Mouse (Mus musculus) liver, embryonic 11.5 days (tissue): ENCODE measurements around the gene Bpgm. TPM values are rescaled to one million over a fixed set of nuclear protein-coding genes. Genes with fewer than 3 reads are reported as not detected.

Experiments
- ATAC-seq: fragments of 200-750 bp; cut with Nextera tagmentation; replicated peaks from 2 replicates; pipeline ENCODE4 v1.8.0; 2017; ENCODE audit warnings: moderate number of reproducible peaks, mild to moderate bottlenecking, moderate TSS enrichment, moderate library complexity; ENCODE audit not compliant: low FRiP score
- DNase-seq: peaks from one replicate; pipeline ENCODE4 v3.0.0-alpha.2; 2017; ENCODE audit warnings: low spot score
- H3K27ac ChIP-seq: fragments of 300-500 bp; sonication (generic); 2 replicates; pipeline ENCODE4 v1.5.1; 2014; ENCODE audit warnings: mild to moderate bottlenecking, low read depth, low read length, control low read depth
- H3K27me3 ChIP-seq: fragments of 300-500 bp; sonication (generic); replicated peaks from 2 replicates; pipeline ENCODE4 v1.6.1; 2014; ENCODE audit warnings: low read length, mixed read lengths; ENCODE audit not compliant: control insufficient read depth, insufficient read depth
- H3K36me3 ChIP-seq: fragments of 300-500 bp; sonication (generic); 2 replicates; pipeline ENCODE4 v1.6.1; 2014; ENCODE audit warnings: mild to moderate bottlenecking, low read length, moderate library complexity, mixed read lengths; ENCODE audit not compliant: control insufficient read depth, insufficient read depth
- H3K4me1 ChIP-seq: fragments of 300-500 bp; sonication (generic); replicated peaks from 2 replicates; pipeline ENCODE4 v1.6.1; 2014; ENCODE audit warnings: low read length, mixed read lengths; ENCODE audit not compliant: control insufficient read depth, insufficient read depth
- H3K4me2 ChIP-seq: fragments of 300-500 bp; sonication (generic); 2 replicates; pipeline ENCODE4 v1.6.1; 2014; ENCODE audit warnings: mild to moderate bottlenecking, control low read depth, moderate library complexity
- H3K4me3 ChIP-seq: fragments of 300-500 bp; sonication (generic); 2 replicates; pipeline ENCODE4 v1.5.1; 2014; ENCODE audit warnings: low read depth, low read length, control low read depth
- H3K9ac ChIP-seq: fragments of 300-500 bp; sonication (generic); 2 replicates; pipeline ENCODE4 v1.6.1; 2014; ENCODE audit warnings: low read depth, low read length, control low read depth
- H3K9me3 ChIP-seq: fragments of 300-500 bp; sonication (generic); 2 replicates; pipeline ENCODE4 v1.6.1; 2016; ENCODE audit warnings: low read length, inconsistent platforms, mixed read lengths; ENCODE audit not compliant: control insufficient read depth
- WGBS: fragments of 180-500 bp; shearing (Covaris S2); extraction: QIAGEN DNeasy Blood & Tissue Kit; methylation state at CpG from one replicate; pipeline ENCODE4 v1.1.7; 2014; 5-methylcytosine and 5-hydroxymethylcytosine counted together
- polyA plus RNA-seq: library from polyadenylated mRNA; unstranded; fragments of >200 nt; fragmentation: Nextera tagmentation; extraction: Ambion mirVana; gene quantifications from 2 replicates; pipeline ENCODE4 v1.2.1, GENCODE M21; 2014

Bpgm gene
- polyA plus RNA-seq, 1 experiment from 2014 or later: 38.1 TPM

DNA sequence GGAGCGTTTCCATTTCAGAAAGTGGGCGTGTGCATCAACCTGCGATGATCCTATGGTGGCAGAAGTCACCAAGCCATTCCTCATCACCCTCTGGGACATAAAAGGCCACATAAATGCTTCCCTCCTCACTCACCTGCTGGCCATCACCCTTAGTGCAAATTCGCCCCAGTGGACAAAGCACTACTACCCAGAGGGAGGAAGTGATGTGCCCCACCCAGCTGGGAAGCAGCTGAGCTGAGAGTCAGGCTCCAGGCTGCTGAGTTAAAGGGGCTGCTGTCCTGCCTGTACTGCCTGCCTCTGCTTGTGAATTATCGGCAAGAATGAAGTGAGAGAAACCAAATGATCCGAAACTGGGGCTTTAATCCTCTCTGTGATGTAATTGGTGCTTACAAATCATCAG, 49.9 kb downstream of the Bpgm start:
- WGBS: 51% methylated on average over 6 of the region's 6 CpGs
- no peak for DNase-seq
- H3K36me3 ChIP-seq: no peaks in the 10 kb centered on the region
- H3K9ac ChIP-seq: no peak overlapping the region
- peak overlapping the region; percentile 30; the same call in 1 of the 2 replicates for H3K27ac ChIP-seq
- H3K4me1 ChIP-seq: peaks cover 32% of the 10 kb centered on the region
- H3K4me3 ChIP-seq: no peak overlapping the region
- no peaks in the 10 kb centered on the region for H3K9me3 ChIP-seq
- H3K27me3 ChIP-seq: no peaks in the 10 kb centered on the region
- peak; percentile 66 for ATAC-seq
- H3K4me2 ChIP-seq: no peak overlapping the region

DNA sequence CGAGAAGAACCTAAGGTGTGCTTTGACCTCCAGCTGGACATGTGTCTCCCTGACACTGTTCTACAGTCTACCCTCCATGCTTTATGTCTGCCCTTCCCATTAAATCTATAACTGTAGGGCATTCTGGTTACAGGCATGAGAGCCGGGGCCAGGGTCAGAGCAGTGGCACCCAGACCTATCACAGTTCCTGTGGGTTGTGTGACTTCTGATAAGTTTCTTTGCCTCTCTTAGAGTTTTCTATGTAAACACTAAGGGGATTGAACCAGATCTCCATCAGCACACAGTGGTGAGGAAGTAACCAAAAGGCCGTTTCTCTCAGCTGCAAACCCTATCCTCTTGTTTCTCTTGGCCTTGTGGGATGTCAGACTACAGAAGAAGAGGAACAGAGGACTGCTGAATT, 50.4 kb downstream of the Bpgm start:
- ATAC-seq (peak; percentile 56), DNase-seq (no peak)
- Histone ChIP-seq H3K27me3 (no peaks in the 10 kb centered on the region), H3K9ac (no peak overlapping the region), H3K9me3 (no peaks in the 10 kb centered on the region), H3K4me1 (peaks cover 32% of the 10 kb centered on the region), H3K4me3 (no peak overlapping the region), H3K27ac (peak overlapping the region; percentile 30; the same call in 1 of the 2 replicates), H3K36me3 (no peaks in the 10 kb centered on the region), H3K4me2 (no peak overlapping the region)
- 41% methylated on average over 3 of the region's 3 CpGs for WGBS

GRCm38 (mm10) chr6:34528131-34528530, 52.1 kb downstream of the Bpgm start:
- Histone ChIP-seq H3K4me1 (peaks cover 32% of the 10 kb centered on the region), H3K4me3 (no peak overlapping the region), H3K9ac (no peak overlapping the region), H3K36me3 (no peaks in the 10 kb centered on the region), H3K9me3 (no peaks in the 10 kb centered on the region), H3K4me2 (no peak overlapping the region), H3K27me3 (no peaks in the 10 kb centered on the region), H3K27ac (no peak overlapping the region)
- DNase-seq (no peak), ATAC-seq (no peak)
- WGBS: 58% methylated on average over 2 of the region's 2 CpGs

GRCm38 (mm10) chr6:34529992-34530391, 54.0 kb downstream of the Bpgm start:
- DNase-seq (no peak), ATAC-seq (no peak)
- Histone ChIP-seq H3K4me2 (no peak overlapping the region), H3K27ac (no peak overlapping the region), H3K27me3 (no peaks in the 10 kb centered on the region), H3K4me1 (peaks cover 31% of the 10 kb centered on the region), H3K4me3 (no peak overlapping the region), H3K9me3 (no peaks in the 10 kb centered on the region), H3K9ac (no peak overlapping the region), H3K36me3 (no peaks in the 10 kb centered on the region)
- WGBS: 84% methylated on average over 3 of the region's 3 CpGs

DNA sequence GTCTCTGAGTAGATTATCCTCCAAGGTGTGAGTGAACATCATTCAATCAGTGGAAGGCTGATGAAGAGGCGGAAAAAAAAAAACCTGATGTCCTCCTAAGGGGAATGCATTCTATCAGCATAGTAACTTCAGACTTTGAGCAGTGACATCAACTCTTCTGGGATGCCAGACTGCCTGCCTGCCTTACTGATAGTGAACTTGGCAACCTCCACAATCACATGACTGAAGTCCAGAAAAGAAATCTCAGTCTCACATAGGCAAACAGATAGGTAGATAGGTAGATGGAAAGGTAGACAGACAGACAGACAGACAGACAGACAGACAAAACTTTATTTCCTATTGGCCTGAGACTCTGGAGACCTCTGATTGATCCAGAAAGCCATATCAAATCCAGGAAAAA, 57.0 kb downstream of the Bpgm start:
- WGBS: 91% methylated on average over 1 of the region's 1 CpGs
- Histone ChIP-seq H3K4me2 (no peak overlapping the region), H3K4me3 (no peak overlapping the region), H3K9ac (no peak overlapping the region), H3K27ac (no peak overlapping the region), H3K36me3 (no peaks in the 10 kb centered on the region), H3K27me3 (no peaks in the 10 kb centered on the region), H3K4me1 (peaks cover 5% of the 10 kb centered on the region), H3K9me3 (no peaks in the 10 kb centered on the region)
- ATAC-seq (no peak), DNase-seq (no peak)

- Histone ChIP-seq H3K4me3 (no peak overlapping the region), H3K27ac (no peak overlapping the region), H3K27me3 (no peaks in the 10 kb centered on the region), H3K4me2 (no peak overlapping the region), H3K9ac (no peak overlapping the region), H3K4me1 (no peaks in the 10 kb centered on the region), H3K36me3 (no peaks in the 10 kb centered on the region), H3K9me3 (no peaks in the 10 kb centered on the region)
- WGBS: 52% methylated on average over 5 of the region's 5 CpGs
- ATAC-seq (no peak), DNase-seq (no peak)
Measured at GRCm38 (mm10) chr6:34533896-34534295, 57.9 kb downstream of the Bpgm start.

- H3K4me3 ChIP-seq: no peak overlapping the region
- WGBS: 77% methylated on average over 4 of the region's 4 CpGs
- no peak overlapping the region for H3K27ac ChIP-seq
Measured at GRCm38 (mm10) chr6:34542866-34543265, 66.9 kb downstream of the Bpgm start.

GRCm38 (mm10) chr6:34543303-34544206, 67.5 kb downstream of the Bpgm start:
- no peaks in the 10 kb centered on the region for H3K27me3 ChIP-seq
- H3K9me3 ChIP-seq: no peaks in the 10 kb centered on the region
- ATAC-seq: no peak
- WGBS: 69% methylated on average over 21 of the region's 21 CpGs
- DNase-seq: no peak
- no peak overlapping the region for H3K27ac ChIP-seq
- no peak overlapping the region for H3K9ac ChIP-seq
- no peaks in the 10 kb centered on the region for H3K36me3 ChIP-seq
- H3K4me1 ChIP-seq: 0 out of 2 replicates have a peak, but pooled peaks cover 2% of the 10 kb centered on the region
- no peak overlapping the region for H3K4me2 ChIP-seq
- H3K4me3 ChIP-seq: no peak overlapping the region

More at GRCm38 (mm10) chr6:34542866-34543265, 66.9 kb downstream of the Bpgm start:
- Histone ChIP-seq H3K36me3 (no peaks in the 10 kb centered on the region), H3K9me3 (no peaks in the 10 kb centered on the region), H3K27me3 (no peaks in the 10 kb centered on the region), H3K4me2 (no peak overlapping the region), H3K9ac (no peak overlapping the region), H3K4me1 (no peaks in the 10 kb centered on the region)
- ATAC-seq: no peak
- DNase-seq: no peak

- Histone ChIP-seq H3K9me3 (no peaks in the 10 kb centered on the region), H3K36me3 (no peaks in the 10 kb centered on the region), H3K9ac (no peak overlapping the region), H3K4me3 (no peak overlapping the region), H3K27ac (no peak overlapping the region), H3K4me1 (0 out of 2 replicates have a peak, but pooled peaks cover 3% of the 10 kb centered on the region), H3K4me2 (no peak overlapping the region), H3K27me3 (no peaks in the 10 kb centered on the region)
- DNase-seq (no peak), ATAC-seq (no peak)
- WGBS: 85% methylated on average over 10 of the region's 10 CpGs
Measured at GRCm38 (mm10) chr6:34544207-34544602, 68.2 kb downstream of the Bpgm start.
